Mouse (Mus musculus) CH12.LX (cell line): Measurements from ENCODE around the gene 4930404N11Rik. TPM values are rescaled to one million over a fixed set of nuclear protein-coding genes. Genes with fewer than 3 reads are reported as not detected.

Experiments used
- DNase-seq: peaks from one replicate; pipeline ENCODE4 v3.0.0-alpha.2; 2013; ENCODE audit errors: extremely low read depth
- H3K27ac ChIP-seq: 2 replicates; pipeline ENCODE4 v1.5.1; 2012; ENCODE audit warnings: low read depth, mild to moderate bottlenecking, control low read depth, moderate library complexity; ENCODE audit not compliant: insufficient read depth
- H3K27me3 ChIP-seq: replicated peaks from 2 replicates; pipeline ENCODE3; 2012; ENCODE audit warnings: inconsistent platforms
- H3K36me3 ChIP-seq, 2 experiments: replicated peaks in 1 of 2; 2 replicates each; pipeline versions ENCODE3 to v1.6.1; 2012; ENCODE audit warnings: inconsistent platforms in 1 of 2, low read length in 1 of 2, mild to moderate bottlenecking in 1 of 2, mixed read lengths in 1 of 2, moderate library complexity in 1 of 2; ENCODE audit not compliant: control insufficient read depth in 1 of 2, insufficient read depth in 1 of 2
- H3K4me1 ChIP-seq, 2 experiments: 2 replicates each; pipeline ENCODE4 v1.6.1; 2012; ENCODE audit warnings: inconsistent platforms in 1 of 2, moderate library complexity in 1 of 2; ENCODE audit not compliant: insufficient read depth in 2 of 2, control insufficient read depth in 1 of 2
- H3K4me2 ChIP-seq: 2 replicates; pipeline ENCODE4 v1.6.1; 2012; ENCODE audit warnings: low read depth, mild to moderate bottlenecking, control low read depth; ENCODE audit not compliant: poor library complexity, insufficient read depth, severe bottlenecking
- H3K4me3 ChIP-seq, 3 experiments: fragments of 150-350 bp in 1 of 3; sonication (generic) in 1 of 3; replicated peaks in 1 of 3; 2 replicates each; pipeline versions ENCODE3 to v1.5.1; 2011 to 2012; ENCODE audit warnings: low read depth in 2 of 3, low read length in 2 of 3, mild to moderate bottlenecking in 2 of 3, moderate library complexity in 2 of 3, control low read depth in 1 of 3, improper control_type of control experiment in 1 of 3, inconsistent platforms in 1 of 3, mixed read lengths in 1 of 3; ENCODE audit not compliant: poor library complexity in 1 of 3
- H3K79me2 ChIP-seq: replicated peaks from 2 replicates; pipeline ENCODE4 v1.6.1; 2012; ENCODE audit warnings: mild to moderate bottlenecking, moderate library complexity; ENCODE audit not compliant: control insufficient read depth, poor library complexity, insufficient read depth, severe bottlenecking; ENCODE audit errors: extremely low read depth
- H3K9ac ChIP-seq: 2 replicates; pipeline ENCODE4 v1.6.1; 2012; ENCODE audit warnings: low read depth, mild to moderate bottlenecking, control low read depth, moderate library complexity; ENCODE audit not compliant: insufficient read depth
- H3K9me3 ChIP-seq: replicated peaks from 2 replicates; pipeline ENCODE3; 2012; ENCODE audit warnings: low read length, inconsistent platforms, mixed read lengths
- BHLHE40 ChIP-seq: IDR thresholded peaks from 2 replicates; pipeline ENCODE4 v1.6.1; 2011; ENCODE audit warnings: mild to moderate bottlenecking, low read depth, low read length, improper control_type of control experiment
- CHD2 ChIP-seq: IDR thresholded peaks from 2 replicates; pipeline ENCODE4 v1.6.1; 2011; ENCODE audit warnings: low read length, improper control_type of control experiment
- E2F4 ChIP-seq: IDR thresholded peaks from 2 replicates; pipeline ENCODE4 v1.6.1; 2011; ENCODE audit warnings: low read depth, low read length, improper control_type of control experiment; ENCODE audit not compliant: insufficient replicate concordance
- ELF1 ChIP-seq: IDR thresholded peaks from 2 replicates; pipeline ENCODE4 v1.6.1; 2014; ENCODE audit warnings: low read depth, mild to moderate bottlenecking, inconsistent platforms, low read length, improper control_type of control experiment
- EP300 ChIP-seq: IDR thresholded peaks from 2 replicates; pipeline ENCODE4 v1.6.1; 2011; ENCODE audit warnings: low read length, improper control_type of control experiment
- ETS1 ChIP-seq: conservative IDR thresholded peaks from 2 replicates; pipeline ENCODE4 v1.6.1; 2012; ENCODE audit warnings: low read depth, mild to moderate bottlenecking, inconsistent platforms, low read length, improper control_type of control experiment, moderate library complexity
- GABPA ChIP-seq: IDR thresholded peaks from 2 replicates; pipeline ENCODE4 v1.6.1; 2012; ENCODE audit warnings: low read depth, low read length, improper control_type of control experiment, inconsistent platforms; ENCODE audit not compliant: insufficient replicate concordance
- HCFC1 ChIP-seq: IDR thresholded peaks from 2 replicates; pipeline ENCODE4 v1.6.1; 2012; ENCODE audit warnings: low read depth, mild to moderate bottlenecking, inconsistent platforms, low read length, improper control_type of control experiment
- IRF4 ChIP-seq: IDR thresholded peaks from 2 replicates; pipeline ENCODE4 v1.6.1; 2014; ENCODE audit warnings: low read depth, mild to moderate bottlenecking, inconsistent platforms, low read length, improper control_type of control experiment
- JUN ChIP-seq: IDR thresholded peaks from 2 replicates; pipeline ENCODE4 v1.6.1; 2011; ENCODE audit warnings: low read depth, mild to moderate bottlenecking, low read length, improper control_type of control experiment, moderate library complexity; ENCODE audit not compliant: insufficient read depth
- MXI1 ChIP-seq: IDR thresholded peaks from 2 replicates; pipeline ENCODE4 v1.6.1; 2011; ENCODE audit warnings: mild to moderate bottlenecking, low read depth, low read length, improper control_type of control experiment
- MYC ChIP-seq: IDR thresholded peaks from 2 replicates; pipeline ENCODE4 v1.6.1; 2011; ENCODE audit warnings: low read depth, mild to moderate bottlenecking, improper control_type of control experiment, low read length
- NELFE ChIP-seq: IDR thresholded peaks from 2 replicates; pipeline ENCODE4 v1.6.1; 2011; ENCODE audit warnings: low read depth, low read length, improper control_type of control experiment
- NRF1 ChIP-seq: IDR thresholded peaks from 2 replicates; pipeline ENCODE4 v1.6.1; 2014; ENCODE audit warnings: low read depth, mild to moderate bottlenecking, inconsistent platforms, low read length, improper control_type of control experiment, moderate library complexity
- PAX5 ChIP-seq: IDR thresholded peaks from 2 replicates; pipeline ENCODE4 v1.6.1; 2012; ENCODE audit warnings: low read length, inconsistent platforms, mixed read lengths
- RAD21 ChIP-seq: IDR thresholded peaks from 2 replicates; pipeline ENCODE4 v1.6.1; 2011; ENCODE audit warnings: low read depth, mild to moderate bottlenecking, low read length, improper control_type of control experiment, moderate library complexity
- SIN3A ChIP-seq: IDR thresholded peaks from 2 replicates; pipeline ENCODE4 v1.6.1; 2012; ENCODE audit warnings: low read length, improper control_type of control experiment, inconsistent platforms
- TBP ChIP-seq: conservative IDR thresholded peaks from 2 replicates; pipeline ENCODE4 v1.6.1; 2011; ENCODE audit warnings: low read depth, low read length, improper control_type of control experiment
- UBTF ChIP-seq: IDR thresholded peaks from 2 replicates; pipeline ENCODE4 v1.6.1; 2012; ENCODE audit warnings: low read depth, mild to moderate bottlenecking, inconsistent platforms, low read length, improper control_type of control experiment, moderate library complexity
- ZC3H11A ChIP-seq: IDR thresholded peaks from 2 replicates; pipeline ENCODE4 v1.6.1; 2012; ENCODE audit warnings: low read depth, mild to moderate bottlenecking, inconsistent platforms, low read length, improper control_type of control experiment
- ZNF384 ChIP-seq: IDR thresholded peaks from 2 replicates; pipeline ENCODE4 v1.6.1; 2012; ENCODE audit warnings: low read depth, low read length, improper control_type of control experiment, inconsistent platforms
- dilution Hi-C: fragments of 300-500 bp; cut with MboI; formaldehyde crosslinking; loops from 2 replicates; pipeline ENCODE4 v1.14.3; 2020; ENCODE audit warnings: low sequenced_read_pairs; ENCODE audit not compliant: extremely low pct_unique_long_range_greater_than_20kb, extremely low pct_ligation_motif_present
- in situ Hi-C: fragments of 300-500 bp; cut with MboI; formaldehyde crosslinking; loops from 3 replicates; pipeline ENCODE4 v1.14.3; 2019; ENCODE audit warnings: low sequenced_read_pairs, low pct_ligation_motif_present, low pct_unique_long_range_greater_than_20kb, mixed read lengths
- polyA plus RNA-seq: library from polyadenylated mRNA; unstranded; fragments of >175 nt; gene quantifications from 2 replicates; pipeline ENCODE4 v1.2.1, GENCODE M21; 2012; ENCODE audit warnings: low read depth; ENCODE audit not compliant: insufficient read length
- total RNA-seq, 2 experiments: library from RNA; depleted of rRNA; stranded (reverse); fragments of 300-350 nt in 1 of 2; fragments of >200 nt in 1 of 2; gene quantifications; 2 replicates each; pipeline ENCODE4 v1.2.3; 2012 to 2014

4930404N11Rik gene
- total and polyA plus RNA-seq, 3 experiments = 0.23 to 5.2 (median 2.7) TPM

- no peak overlapping the region for H3K27ac ChIP-seq
- no peak overlapping the region for H3K9ac ChIP-seq
- dilution Hi-C loops (no loop called here), in situ Hi-C loops (no loop called here)
- no peak overlapping the region for H3K4me3 ChIP-seq
- no peak overlapping the region for H3K4me2 ChIP-seq
- H3K27me3 ChIP-seq = no peaks in the 10 kb centered on the region
- TF ChIP-seq JUN (no peak), IRF4 (no peak), TBP (no peak), BHLHE40 (no peak), SIN3A (no peak), MXI1 (no peak), E2F4 (no peak), ZNF384 (no peak), NELFE (no peak), HCFC1 (no peak), EP300 (no peak), CHD2 (no peak), PAX5 (no peak)
- H3K4me1 ChIP-seq = peaks cover 6 to 24% of the 10 kb centered on the region in 2 experiments
- H3K79me2 ChIP-seq = no peaks in the 10 kb centered on the region
- H3K9me3 ChIP-seq = no peaks in the 10 kb centered on the region
- peaks cover 29 to 61% of the 10 kb centered on the region in 2 experiments for H3K36me3 ChIP-seq
- DNase-seq = no peak
Observed at GRCm38 (mm10) chr10:81329194-81329975, 36.2 kb downstream of the 4930404N11Rik start.

- H3K36me3 ChIP-seq = peaks cover 39 to 71% of the 10 kb centered on the region in 2 experiments
- no peak for TF ChIP-seq BHLHE40
- no peak for TF ChIP-seq UBTF
- TF ChIP-seq RAD21 = no peak
- TF ChIP-seq PAX5 = no peak
- TF ChIP-seq IRF4 = no peak
- no peak for TF ChIP-seq MYC
- TF ChIP-seq NELFE = no peak
- TF ChIP-seq MXI1 = no peak
- TF ChIP-seq GABPA = no peak
- TF ChIP-seq ELF1 = no peak
- TF ChIP-seq HCFC1 = no peak
- TF ChIP-seq ZC3H11A = no peak
- TF ChIP-seq ETS1 = no peak
- TF ChIP-seq NRF1 = no peak
- no peak for TF ChIP-seq ZNF384
- no peaks in the 10 kb centered on the region for H3K27me3 ChIP-seq
- in situ Hi-C loops = no loop called here
- no peak within 1 kb of the TSS for H3K4me2 ChIP-seq
- H3K9me3 ChIP-seq = no peaks in the 10 kb centered on the region
- no peak within 1 kb of the TSS for H3K27ac ChIP-seq
- H3K79me2 ChIP-seq = no peaks in the 10 kb centered on the region
- peaks cover 6 to 24% of the 10 kb centered on the region in 2 experiments for H3K4me1 ChIP-seq
- no peak for DNase-seq
- dilution Hi-C loops = no loop called here
- no peak within 1 kb of the TSS for H3K4me3 ChIP-seq
- no peak within 1 kb of the TSS for H3K9ac ChIP-seq
Observed at GRCm38 (mm10) chr10:81328386-81328785, 37.2 kb downstream of the 4930404N11Rik start, which contains the start of gene Tbxa2r. Gene Tbxa2r, plus strand, starts transcription at chr10:81328731.
